Mouse (Mus musculus) C2C12 (cell line): ENCODE data around the gene Grm7.

ENCODE experiments used
- CTCF ChIP-seq: IDR thresholded peaks from one replicate; pipeline ENCODE4 v1.5.1; 2011; ENCODE audit not compliant: control insufficient read depth, insufficient read depth, insufficient read length
- FOSL1 ChIP-seq: IDR thresholded peaks from one replicate; pipeline ENCODE4 v1.8.0; 2011; ENCODE audit warnings: mild to moderate bottlenecking, low read length; ENCODE audit not compliant: poor library complexity, insufficient read depth, severe bottlenecking
- MAX ChIP-seq: IDR thresholded peaks from one replicate; pipeline ENCODE4 v1.6.1; 2011; ENCODE audit warnings: mild to moderate bottlenecking, control low read depth
- MYOD1 ChIP-seq: IDR thresholded peaks from one replicate; pipeline ENCODE4 v1.6.1; 2011; ENCODE audit warnings: low read depth; ENCODE audit not compliant: control insufficient read depth, insufficient read length
- USF1 ChIP-seq: IDR thresholded peaks from one replicate; pipeline ENCODE4 v1.6.1; 2011; ENCODE audit warnings: low read depth, mild to moderate bottlenecking, control low read depth, moderate library complexity

- no peak for TF ChIP-seq MYOD1
- no peak for TF ChIP-seq CTCF
- TF ChIP-seq FOSL1 = no peak
- TF ChIP-seq USF1 = no peak
- TF ChIP-seq MAX = no peak
Observed at GRCm38 (mm10) chr6:111057798-111058197, 412.4 kb downstream of the Grm7 start.
